In the genomic region with DNA sequence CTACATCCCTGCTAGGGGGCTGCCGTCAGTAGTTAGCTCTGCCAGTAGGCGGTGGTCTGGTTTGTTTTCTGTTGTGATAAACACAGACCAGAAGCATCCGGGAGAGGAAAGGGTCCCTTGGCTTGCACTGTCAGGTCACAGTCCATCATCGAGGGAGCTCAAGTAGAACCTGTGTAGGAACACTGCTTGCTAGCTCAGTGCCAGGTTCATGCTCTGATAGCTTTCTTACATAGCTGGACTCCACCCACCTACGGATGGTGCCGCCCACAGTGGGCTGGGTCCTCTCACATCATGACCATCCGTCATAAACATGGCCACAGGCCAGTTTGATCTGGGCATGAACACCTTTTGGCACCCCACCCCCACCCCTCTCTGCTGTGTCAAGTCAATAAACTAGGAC, we compare ENCODE assay signal across 12 mouse cellular contexts.
"Had no signal": no experiment of that assay in that cellular context is flagged by ENCODE, and none has a peak within 500 bp of the region (broad histone marks: within the 10 kb centered on the region; RNA-seq: fewer than 3 reads in every experiment).

No protein-coding gene starts in this region.

- DNase-seq: kidney, adult 18-20 months; kidney, postnatal 10 days; lung, adult 18-20 months; lung, postnatal 14 days; lung, postnatal 4 days; midbrain, embryonic 14.5 days; thymus, adult 18-20 months; thymus, postnatal 36 days had no signal

- H3K27ac ChIP-seq: intestine, embryonic 15.5 days; liver, embryonic 14.5 days had no signal

- H3K36me3 ChIP-seq: intestine, embryonic 15.5 days had no signal

- H3K4me3 ChIP-seq: intestine, embryonic 15.5 days had no signal

- H3K4me1 ChIP-seq: intestine, embryonic 15.5 days had no signal

- H3K4me2 ChIP-seq: intestine, embryonic 15.5 days; liver, embryonic 11.5 days; midbrain, embryonic 11.5 days had no signal

- H3K27me3 ChIP-seq: intestine, embryonic 15.5 days had no signal

- ATAC-seq: intestine, embryonic 15.5 days had no signal

- H3K9me3 ChIP-seq: intestine, embryonic 15.5 days had no signal

- H3K9ac ChIP-seq: intestine, embryonic 15.5 days; liver, embryonic 14.5 days had no signal
